Mouse (Mus musculus) CH12.LX (cell line): ENCODE measurements around the gene Ldhal6b.

Experiments used
- CTCF ChIP-seq, 2 experiments: IDR thresholded peaks in 1 of 2; conservative IDR thresholded peaks in 1 of 2; 2 replicates each; pipeline ENCODE4 v1.5.1; 2011 to 2012; ENCODE audit warnings: low read depth in 2 of 2, low read length in 2 of 2, improper control_type of control experiment in 1 of 2, inconsistent platforms in 1 of 2, mild to moderate bottlenecking in 1 of 2, moderate library complexity in 1 of 2
- EP300 ChIP-seq: IDR thresholded peaks from 2 replicates; pipeline ENCODE4 v1.6.1; 2011; ENCODE audit warnings: low read length, improper control_type of control experiment
- GABPA ChIP-seq: IDR thresholded peaks from 2 replicates; pipeline ENCODE4 v1.6.1; 2012; ENCODE audit warnings: low read depth, low read length, improper control_type of control experiment, inconsistent platforms; ENCODE audit not compliant: insufficient replicate concordance
- JUND ChIP-seq: conservative IDR thresholded peaks from 2 replicates; pipeline ENCODE4 v1.6.1; 2011; ENCODE audit warnings: low read depth, low read length, improper control_type of control experiment
- POLR2A ChIP-seq: IDR thresholded peaks from 2 replicates; pipeline ENCODE4 v1.6.1; 2011; ENCODE audit warnings: low read depth, mild to moderate bottlenecking, improper control_type of control experiment, low read length
- RCOR1 ChIP-seq: conservative IDR thresholded peaks from 2 replicates; pipeline ENCODE4 v1.6.1; 2012; ENCODE audit warnings: low read depth, mild to moderate bottlenecking, inconsistent platforms, low read length, improper control_type of control experiment
- ZC3H11A ChIP-seq: IDR thresholded peaks from 2 replicates; pipeline ENCODE4 v1.6.1; 2012; ENCODE audit warnings: low read depth, mild to moderate bottlenecking, inconsistent platforms, low read length, improper control_type of control experiment

- no peak for TF ChIP-seq CTCF (conservative IDR thresholded peaks at IDR 0.05 in 1 of 2, IDR thresholded peaks at IDR 0.05 in 1 of 2; ENCODE audit: low read depth in 2 of 2, low read length in 2 of 2)
- TF ChIP-seq JUND = no peak
- no peak for TF ChIP-seq EP300
- TF ChIP-seq POLR2A = no peak
- no peak for TF ChIP-seq GABPA
- no peak for TF ChIP-seq ZC3H11A
- TF ChIP-seq RCOR1 = no peak
Measured at GRCm38 (mm10) chr17:5421835-5422234, 3.3 kb upstream of the Ldhal6b start.
